Mouse (Mus musculus) limb, embryonic 14.5 days (tissue): ENCODE measurements around the gene Tmcc3. TPM values are rescaled to one million over a fixed set of nuclear protein-coding genes. Genes with fewer than 3 reads are reported as not detected.
A peak's percentile ranks its signal among the peaks of the same experiment; 100 is the strongest.

Source experiments
- ATAC-seq: fragments of 200-750 bp; cut with Nextera tagmentation; 2 replicates; pipeline ENCODE4 v1.8.0; 2017; ENCODE audit warnings: low read depth, moderate number of reproducible peaks, moderate TSS enrichment; ENCODE audit not compliant: low FRiP score
- DNase-seq: peaks from one replicate; pipeline ENCODE4 v3.0.0-alpha.2; 2015; ENCODE audit warnings: low spot score
- H3K27ac ChIP-seq: fragments of 300-500 bp; sonication (generic); replicated peaks from 2 replicates; pipeline ENCODE4 v1.5.1; 2014; ENCODE audit warnings: low read depth, mild to moderate bottlenecking, low read length, moderate library complexity, mixed read lengths
- H3K27me3 ChIP-seq: fragments of 300-500 bp; sonication (generic); 2 replicates; pipeline ENCODE4 v1.6.1; 2014; ENCODE audit warnings: low read length, mixed read lengths; ENCODE audit not compliant: control insufficient read depth, insufficient read depth
- H3K36me3 ChIP-seq: fragments of 300-500 bp; sonication (generic); 2 replicates; pipeline ENCODE4 v1.6.1; 2014; ENCODE audit warnings: mild to moderate bottlenecking, low read length, moderate library complexity, mixed read lengths; ENCODE audit not compliant: control insufficient read depth, insufficient read depth
- H3K4me1 ChIP-seq: fragments of 300-500 bp; sonication (generic); 2 replicates; pipeline ENCODE4 v1.6.1; 2014; ENCODE audit warnings: antibody characterized with exemption, low read length, mixed read lengths; ENCODE audit not compliant: control insufficient read depth, insufficient read depth
- H3K4me2 ChIP-seq: fragments of 300-500 bp; sonication (generic); replicated peaks from 2 replicates; pipeline ENCODE4 v1.6.1; 2014; ENCODE audit warnings: low read depth, mild to moderate bottlenecking, low read length, moderate library complexity; ENCODE audit not compliant: severe bottlenecking
- H3K4me3 ChIP-seq: fragments of 300-500 bp; sonication (generic); replicated peaks from 2 replicates; pipeline ENCODE4 v1.5.1; 2014; ENCODE audit warnings: low read length
- H3K9ac ChIP-seq: fragments of 300-500 bp; sonication (generic); 2 replicates; pipeline ENCODE4 v1.6.1; 2014; ENCODE audit warnings: mild to moderate bottlenecking, low read depth, low read length, moderate library complexity; ENCODE audit not compliant: severe bottlenecking
- H3K9me3 ChIP-seq: fragments of 300-500 bp; sonication (generic); 2 replicates; pipeline ENCODE4 v1.6.1; 2016; ENCODE audit warnings: low read length; ENCODE audit not compliant: control insufficient read depth
- POLR2A ChIP-seq: fragments of 200-500 bp; IDR thresholded peaks from 2 replicates; pipeline ENCODE4 v1.8.0; 2012; ENCODE audit warnings: inconsistent platforms, mild to moderate bottlenecking, moderate library complexity, borderline replicate concordance; ENCODE audit not compliant: insufficient read depth, insufficient read length; ENCODE audit errors: extremely low read depth
- WGBS: fragments of 180-500 bp; shearing (Covaris S2); extraction: QIAGEN DNeasy Blood & Tissue Kit; methylation state at CpG from one replicate; pipeline ENCODE4 v1.1.7; 2014; 5-methylcytosine and 5-hydroxymethylcytosine counted together
- polyA plus RNA-seq, 2 experiments: library from polyadenylated mRNA; depleted of rRNA in 1 of 2; stranded (reverse) in 1 of 2; unstranded in 1 of 2; fragments of >200 nt; fragmentation: Nextera tagmentation in 1 of 2; extraction: Ambion mirVana in 1 of 2; gene quantifications; 2 replicates each; pipeline versions ENCODE4 v1.2.1 to v1.2.3; 2012 to 2014

Gene Tmcc3
- polyA plus RNA-seq, 2 experiments = 10.5 to 18.2 TPM

DNA sequence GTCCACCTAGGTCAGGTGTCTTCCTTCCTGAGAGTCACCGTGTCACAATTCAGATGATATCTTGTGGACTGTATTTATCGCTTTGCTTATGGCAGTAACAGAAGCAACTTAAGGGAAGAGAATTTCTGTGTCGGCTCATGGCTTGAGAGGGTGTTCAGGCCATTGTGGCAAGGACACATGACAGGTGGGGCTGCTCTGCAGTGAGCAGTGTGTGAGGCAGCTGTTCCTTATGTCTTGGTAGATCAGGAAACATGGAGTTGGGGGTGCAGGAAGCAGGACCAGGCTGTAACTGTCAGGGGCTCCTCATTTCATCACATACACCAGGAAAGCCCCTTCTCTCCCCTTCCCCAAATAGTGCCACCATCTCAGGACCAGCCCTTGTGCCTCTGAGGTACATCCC is 251.2 kb downstream of the Tmcc3 start:
- ATAC-seq (no peak), DNase-seq (no peak)
- Histone ChIP-seq H3K9ac (no peak overlapping the region), H3K4me3 (no peak overlapping the region), H3K27ac (no peak overlapping the region), H3K9me3 (no peaks in the 10 kb centered on the region), H3K36me3 (no peaks in the 10 kb centered on the region), H3K4me1 (peaks cover 4% of the 10 kb centered on the region; the same call in 1 of the 2 replicates), H3K4me2 (no peak overlapping the region), H3K27me3 (no peaks in the 10 kb centered on the region)
- TF ChIP-seq POLR2A = no peak
- 82% methylated on average over 3 of the region's 3 CpGs for WGBS

DNA sequence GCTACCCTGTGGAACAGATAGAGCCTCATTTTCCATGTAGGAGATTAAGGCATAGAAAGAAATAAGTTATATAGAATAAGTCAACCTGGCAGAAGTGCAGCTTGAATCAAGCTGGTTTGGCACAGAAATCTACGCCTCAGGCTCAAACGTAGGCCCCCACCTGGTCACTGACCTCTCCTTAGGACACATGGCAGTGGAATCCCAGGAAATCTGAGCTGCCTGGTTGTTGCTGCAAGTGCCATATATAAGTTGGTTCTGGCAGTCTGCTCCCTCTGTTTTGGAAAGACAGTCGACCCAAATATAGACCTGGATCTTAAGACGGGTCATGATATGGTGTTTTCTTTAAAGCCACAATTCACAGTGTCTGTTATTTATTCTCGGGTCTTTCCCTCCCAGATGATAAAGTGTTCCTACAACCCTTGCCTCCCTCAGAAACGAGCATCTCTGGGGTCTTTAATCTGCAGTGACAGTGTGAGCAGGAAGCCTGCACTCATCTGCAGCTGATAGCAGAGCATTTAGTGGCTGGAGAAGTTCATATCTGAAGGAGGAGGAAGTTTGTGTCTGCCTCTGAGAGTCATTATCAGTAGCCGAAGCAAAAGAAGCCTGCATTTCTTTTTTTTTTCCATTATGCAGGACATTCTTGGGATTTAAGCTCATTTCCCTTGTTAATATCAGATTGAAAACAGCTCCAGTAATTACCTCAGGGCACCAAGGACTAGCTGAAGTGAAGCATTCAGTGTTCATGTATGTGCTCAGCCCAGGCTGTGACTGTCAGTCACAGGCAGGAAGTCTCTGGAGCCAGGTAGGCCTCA is 253.9 kb downstream of the Tmcc3 start:
- ATAC-seq = no peak
- WGBS = 49% methylated on average over 7 of the region's 7 CpGs

DNA sequence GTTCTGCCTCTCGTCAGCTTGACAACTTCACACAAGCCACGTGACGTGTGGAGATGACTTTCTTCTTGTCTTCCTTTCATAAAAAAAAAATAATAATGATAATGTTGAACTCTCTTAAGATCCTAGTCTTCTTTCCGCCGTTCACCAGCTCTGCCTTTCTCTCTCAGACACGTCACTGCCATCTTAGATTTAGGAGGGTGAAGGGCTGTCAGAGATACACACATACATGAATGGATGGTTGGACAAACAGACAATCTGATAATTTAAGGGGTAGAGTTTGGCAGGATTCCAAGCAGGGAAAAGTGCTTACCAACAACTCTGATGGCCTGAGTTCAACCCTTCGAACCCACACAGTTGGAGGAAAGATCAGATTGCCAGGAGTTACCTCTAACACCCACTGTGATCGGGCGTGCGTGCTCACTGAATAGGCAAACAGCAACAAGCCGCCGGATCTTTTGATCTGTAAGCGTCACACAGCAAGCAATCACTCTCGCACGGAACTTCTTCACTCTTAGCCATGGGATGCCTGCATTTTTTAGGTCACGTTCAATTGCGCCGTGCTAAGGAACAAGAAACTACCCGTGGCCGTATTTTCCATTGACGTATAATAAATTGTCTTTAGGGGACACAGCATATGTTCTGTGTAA is 254.6 kb downstream of the Tmcc3 start:
- H3K9ac ChIP-seq = no peak overlapping the region
- no peak overlapping the region for H3K27ac ChIP-seq
- H3K4me2 ChIP-seq = no peak overlapping the region
- no peaks in the 10 kb centered on the region for H3K36me3 ChIP-seq
- H3K4me3 ChIP-seq = no peak overlapping the region
- WGBS = 77% methylated on average over 21 of the region's 21 CpGs
- peaks cover 4% of the 10 kb centered on the region; the same call in 1 of the 2 replicates for H3K4me1 ChIP-seq
- no peak for ATAC-seq
- H3K27me3 ChIP-seq = no peaks in the 10 kb centered on the region
- no peak for TF ChIP-seq POLR2A
- no peak for DNase-seq
- H3K9me3 ChIP-seq = no peaks in the 10 kb centered on the region

More for the DNA sequence above, 253.9 kb downstream of the Tmcc3 start:
- TF ChIP-seq POLR2A = no peak
- H3K4me3 ChIP-seq = no peak overlapping the region
- H3K4me2 ChIP-seq = no peak overlapping the region
- no peaks in the 10 kb centered on the region for H3K9me3 ChIP-seq
- H3K9ac ChIP-seq = no peak overlapping the region
- no peak for DNase-seq
- no peaks in the 10 kb centered on the region for H3K36me3 ChIP-seq
- H3K27ac ChIP-seq = 0 out of 2 replicates have a peak overlapping the region, but pooled peaks have one; percentile 1
- no peaks in the 10 kb centered on the region for H3K27me3 ChIP-seq
- H3K4me1 ChIP-seq = peaks cover 4% of the 10 kb centered on the region; the same call in 1 of the 2 replicates

DNA sequence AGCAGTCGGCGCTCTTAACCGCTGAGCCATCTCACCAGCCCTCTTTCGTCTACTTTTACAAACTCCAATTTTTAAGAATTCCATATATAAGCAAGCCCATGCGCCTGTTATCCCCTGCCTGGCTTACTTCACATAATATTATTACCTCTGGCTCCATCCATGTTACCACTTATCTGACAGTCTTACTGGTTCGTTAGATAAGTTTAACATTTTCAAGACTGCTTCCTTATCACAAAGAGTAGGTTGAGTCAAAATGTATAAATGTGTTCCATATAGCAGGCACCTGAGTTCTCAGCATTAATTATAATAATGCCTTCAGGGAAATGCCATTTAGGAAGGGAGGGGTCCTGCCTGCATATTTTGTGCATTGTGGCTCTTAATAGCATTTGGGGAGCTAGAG is 255.5 kb downstream of the Tmcc3 start:
- 92% methylated on average over 6 of the region's 6 CpGs for WGBS
- no peaks in the 10 kb centered on the region for H3K27me3 ChIP-seq
- ATAC-seq = no peak
- no peak overlapping the region for H3K4me2 ChIP-seq
- no peak for TF ChIP-seq POLR2A
- no peak for DNase-seq
- H3K27ac ChIP-seq = no peak overlapping the region
- H3K4me1 ChIP-seq = peaks cover 4% of the 10 kb centered on the region; the same call in 1 of the 2 replicates
- no peak overlapping the region for H3K4me3 ChIP-seq
- no peaks in the 10 kb centered on the region for H3K9me3 ChIP-seq
- no peaks in the 10 kb centered on the region for H3K36me3 ChIP-seq
- no peak overlapping the region for H3K9ac ChIP-seq

DNA sequence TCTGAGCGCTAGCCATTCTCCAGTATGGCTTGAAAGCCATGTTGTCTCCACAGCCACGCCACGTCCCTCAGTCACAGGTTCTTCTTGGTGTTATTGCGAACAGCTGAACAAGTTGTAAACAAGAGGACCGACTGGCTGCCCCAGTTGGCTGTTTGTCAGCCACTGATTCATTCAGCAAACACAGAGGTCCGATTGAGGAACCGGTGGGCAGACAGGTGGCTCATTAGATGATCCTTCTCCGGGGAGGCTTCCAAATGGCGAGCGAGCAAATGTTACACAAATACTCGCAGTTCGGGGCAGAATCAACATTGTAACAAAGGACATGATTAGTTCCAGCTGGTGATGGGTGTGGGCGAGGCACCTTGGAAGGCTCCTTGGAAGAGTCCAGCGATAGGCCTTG is 256.2 kb downstream of the Tmcc3 start:
- H3K4me1 ChIP-seq = peaks cover 4% of the 10 kb centered on the region; the same call in 1 of the 2 replicates
- WGBS = 75% methylated on average over 14 of the region's 14 CpGs
- TF ChIP-seq POLR2A = no peak

More for the DNA sequence above, 256.2 kb downstream of the Tmcc3 start:
- Histone ChIP-seq H3K9me3 (no peaks in the 10 kb centered on the region), H3K27ac (no peak overlapping the region), H3K36me3 (no peaks in the 10 kb centered on the region), H3K9ac (no peak overlapping the region), H3K4me2 (no peak overlapping the region), H3K27me3 (no peaks in the 10 kb centered on the region), H3K4me3 (no peak overlapping the region)
- DNase-seq (no peak), ATAC-seq (no peak)
